Mouse (Mus musculus): ENCODE data around the gene Poldip2. TPM values are rescaled to one million over a fixed set of nuclear protein-coding genes. Genes with fewer than 3 reads are reported as not detected.

The Poldip2 gene
- total and polyA plus RNA-seq, 3 experiments: 102 to 144 (median 103) TPM

DNA sequence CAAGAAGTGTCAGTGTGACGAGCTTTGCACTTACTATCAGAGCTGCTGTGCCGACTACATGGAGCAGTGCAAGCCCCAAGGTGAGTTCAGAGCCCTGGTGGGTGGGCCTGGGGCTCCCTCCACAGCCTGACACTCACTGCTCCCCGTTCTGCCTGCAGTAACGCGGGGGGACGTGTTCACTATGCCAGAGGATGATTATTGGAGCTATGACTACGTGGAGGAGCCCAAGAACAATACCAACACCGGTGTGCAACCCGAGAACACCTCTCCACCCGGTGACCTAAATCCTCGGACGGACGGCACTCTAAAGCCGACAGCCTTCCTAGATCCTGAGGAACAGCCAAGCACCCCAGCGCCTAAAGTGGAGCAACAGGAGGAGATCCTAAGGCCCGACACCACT, 12.4 kb upstream of the Poldip2 start:
- Histone ChIP-seq H3K27me3 (replicated peaks) (peaks cover 41% of the 10 kb centered on the region), H3K4me1 (ENCODE audit: control insufficient read depth in 1 of 2, insufficient read depth in 2 of 2) (peaks cover 5 to 12% of the 10 kb centered on the region in 2 experiments), H3K79me2 (replicated peaks; ENCODE audit: control insufficient read depth, extremely low read depth, insufficient read depth, poor library complexity, severe bottlenecking) (no peaks in the 10 kb centered on the region), H3K27ac (ENCODE audit: insufficient read depth, low read depth) (no peak overlapping the region), H3K9ac (ENCODE audit: insufficient read depth, low read depth) (no peak overlapping the region), H3K9me3 (replicated peaks; ENCODE audit: low read length) (no peaks in the 10 kb centered on the region), H3K36me3 (replicated peaks in 1 of 2; ENCODE audit: control insufficient read depth in 1 of 2, insufficient read depth in 1 of 2, low read length in 1 of 2) (peaks cover 0 to 17% of the 10 kb centered on the region in 2 experiments), H3K4me3 (replicated peaks in 1 of 3; ENCODE audit: low read depth in 2 of 3, low read length in 2 of 3, poor library complexity in 1 of 3) (no peak overlapping the region), H3K4me2 (ENCODE audit: insufficient read depth, low read depth, poor library complexity, severe bottlenecking) (no peak overlapping the region)
- DNase-seq (ENCODE audit: extremely low read depth): no peak
- TF ChIP-seq CHD2 (IDR thresholded peaks at IDR 0.05; ENCODE audit: low read length): no peak
- TF ChIP-seq RCOR1 (conservative IDR thresholded peaks at IDR 0.05; ENCODE audit: low read depth, low read length): no peak
- TF ChIP-seq SIN3A (IDR thresholded peaks at IDR 0.05; ENCODE audit: low read length): no peak
- TF ChIP-seq ZMIZ1 (IDR thresholded peaks at IDR 0.05; ENCODE audit: low read depth, low read length): no peak
- TF ChIP-seq UBTF (IDR thresholded peaks at IDR 0.05; ENCODE audit: low read depth, low read length): no peak
- TF ChIP-seq PAX5 (IDR thresholded peaks at IDR 0.05; ENCODE audit: low read length): no peak
- no peak for TF ChIP-seq GABPA (IDR thresholded peaks at IDR 0.05; ENCODE audit: insufficient replicate concordance, low read depth, low read length)
- TF ChIP-seq KAT2A (IDR thresholded peaks at IDR 0.05; ENCODE audit: insufficient replicate concordance, low read length): no peak
- TF ChIP-seq MAX (IDR thresholded peaks at IDR 0.05; ENCODE audit: low read length): no peak
- in situ Hi-C loops (cut with MboI; ENCODE audit: low pct_ligation_motif_present, low pct_unique_long_range_greater_than_20kb, low sequenced_read_pairs) (loop anchor here (5.0 kb wide), 1 partner anchor 37 kb away; no protein-coding TSS in a partner anchor), dilution Hi-C loops (cut with MboI; ENCODE audit: extremely low pct_ligation_motif_present, extremely low pct_unique_long_range_greater_than_20kb, low sequenced_read_pairs) (no loop called here)

DNA sequence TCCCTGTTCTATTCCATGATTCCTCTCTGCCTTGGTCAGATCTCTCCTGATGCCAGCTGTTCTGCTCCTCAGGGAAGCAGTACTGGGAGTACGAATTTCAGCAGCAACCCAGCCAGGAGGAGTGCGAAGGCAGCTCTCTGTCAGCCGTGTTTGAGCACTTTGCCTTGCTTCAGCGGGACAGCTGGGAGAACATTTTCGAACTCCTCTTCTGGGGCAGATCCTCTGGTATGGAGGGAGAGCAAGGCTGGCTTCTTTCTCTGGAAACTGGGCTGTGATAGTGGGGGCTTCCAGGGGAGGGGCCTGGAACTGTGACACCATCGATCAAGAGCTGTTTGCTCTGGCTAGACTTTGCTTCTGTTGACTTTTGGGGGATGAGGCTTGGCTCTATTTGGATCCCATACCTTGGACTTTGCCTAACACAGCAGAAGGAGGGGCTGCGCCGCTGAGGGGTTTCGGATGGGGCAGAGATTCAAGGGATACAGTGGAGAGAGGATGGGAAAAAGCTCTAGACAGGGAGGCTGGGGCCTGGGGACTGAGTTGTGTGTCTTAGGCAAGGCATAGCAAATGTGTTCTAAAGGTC, 11.3 kb upstream of the Poldip2 start:
- no peaks in the 10 kb centered on the region for H3K9me3 ChIP-seq (replicated peaks; ENCODE audit: low read length)
- peaks cover 4 to 29% of the 10 kb centered on the region in 2 experiments for H3K36me3 ChIP-seq (replicated peaks in 1 of 2; ENCODE audit: control insufficient read depth in 1 of 2, insufficient read depth in 1 of 2, low read length in 1 of 2)
- H3K4me1 ChIP-seq (ENCODE audit: control insufficient read depth in 1 of 2, insufficient read depth in 2 of 2): peaks cover 5 to 12% of the 10 kb centered on the region in 2 experiments
- no peak overlapping the region for H3K27ac ChIP-seq (ENCODE audit: insufficient read depth, low read depth)
- H3K4me3 ChIP-seq (replicated peaks in 1 of 3; ENCODE audit: low read depth in 2 of 3, low read length in 2 of 3, poor library complexity in 1 of 3): no peak overlapping the region
- no peak overlapping the region for H3K4me2 ChIP-seq (ENCODE audit: insufficient read depth, low read depth, poor library complexity, severe bottlenecking)
- TF ChIP-seq KAT2A (IDR thresholded peaks at IDR 0.05; ENCODE audit: insufficient replicate concordance, low read length) (no peak), MYC (IDR thresholded peaks at IDR 0.05; ENCODE audit: low read depth, low read length) (no peak), NRF1 (IDR thresholded peaks at IDR 0.05; ENCODE audit: low read depth, low read length) (no peak), MAFK (IDR thresholded peaks at IDR 0.05; ENCODE audit: insufficient replicate concordance, low read length) (no peak), EP300 (IDR thresholded peaks at IDR 0.05; ENCODE audit: low read length) (no peak), ETS1 (conservative IDR thresholded peaks at IDR 0.05; ENCODE audit: low read depth, low read length) (no peak), TBP (conservative IDR thresholded peaks at IDR 0.05; ENCODE audit: low read depth, low read length) (no peak), ZMIZ1 (IDR thresholded peaks at IDR 0.05; ENCODE audit: low read depth, low read length) (no peak), USF1 (IDR thresholded peaks at IDR 0.05; ENCODE audit: low read depth, low read length) (no peak), CHD1 (IDR thresholded peaks at IDR 0.05; ENCODE audit: low read depth, low read length) (no peak), CTCF (conservative IDR thresholded peaks at IDR 0.05 in 1 of 2, IDR thresholded peaks at IDR 0.05 in 1 of 2; ENCODE audit: low read depth in 2 of 2, low read length in 2 of 2) (no peak), POLR2A (IDR thresholded peaks at IDR 0.05; ENCODE audit: low read depth, low read length) (no peak), UBTF (IDR thresholded peaks at IDR 0.05; ENCODE audit: low read depth, low read length) (no peak)
- H3K79me2 ChIP-seq (replicated peaks; ENCODE audit: control insufficient read depth, extremely low read depth, insufficient read depth, poor library complexity, severe bottlenecking): no peaks in the 10 kb centered on the region
- DNase-seq (ENCODE audit: extremely low read depth): no peak
- dilution Hi-C loops (cut with MboI; ENCODE audit: extremely low pct_ligation_motif_present, extremely low pct_unique_long_range_greater_than_20kb, low sequenced_read_pairs): no loop called here
- H3K27me3 ChIP-seq (replicated peaks): peaks cover 30% of the 10 kb centered on the region
- H3K9ac ChIP-seq (ENCODE audit: insufficient read depth, low read depth): no peak overlapping the region
- in situ Hi-C loops (cut with MboI; ENCODE audit: low pct_ligation_motif_present, low pct_unique_long_range_greater_than_20kb, low sequenced_read_pairs): no loop called here
